Mouse (Mus musculus) E14TG2a.4 (cell line): ENCODE data around the gene Krt9.

Experiments
- CTCF ChIP-seq: conservative IDR thresholded peaks from 2 replicates; pipeline ENCODE4 v1.5.1; 2014; ENCODE audit warnings: low read length
- POU5F1 ChIP-seq: IDR thresholded peaks from 2 replicates; pipeline ENCODE4 v1.6.1; 2014; ENCODE audit warnings: low read length, borderline replicate concordance

DNA sequence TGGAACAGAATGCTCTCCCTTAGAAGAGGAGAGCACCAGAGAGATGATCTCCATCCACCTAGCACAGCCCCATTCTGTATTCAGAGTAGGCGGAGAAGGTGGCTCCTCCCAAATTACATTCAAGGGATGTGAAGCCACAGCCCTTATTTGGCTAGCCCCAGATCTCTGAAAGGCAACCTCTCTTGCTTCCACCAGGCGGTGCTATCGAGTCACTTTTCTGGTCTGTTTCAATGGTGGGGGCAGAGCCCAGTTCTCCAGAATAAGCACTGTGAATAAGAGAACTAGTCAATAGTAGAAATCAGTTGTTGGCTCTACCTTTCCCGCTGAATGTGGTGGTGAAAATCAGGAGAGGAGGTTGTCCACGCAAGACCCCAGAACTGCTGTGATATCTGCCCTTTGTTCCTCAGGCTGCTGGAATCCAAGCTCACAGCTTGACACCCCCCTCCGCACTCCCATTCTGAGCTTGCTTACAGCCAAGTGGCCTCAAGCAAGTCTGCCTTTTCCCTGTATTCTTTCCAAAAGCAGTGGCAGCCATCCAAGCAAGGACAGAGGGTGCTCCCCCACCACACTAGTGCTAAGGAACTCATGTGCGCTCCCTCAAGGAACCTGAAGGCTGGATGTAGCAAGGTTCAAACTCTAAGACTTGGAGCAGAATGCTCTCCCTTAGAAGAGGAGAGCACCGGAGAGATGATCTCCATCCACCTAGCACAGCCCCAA is 7.2 kb upstream of the Krt9 start:
- TF ChIP-seq CTCF (peak; percentile 98), POU5F1 (no peak)
